Mouse (Mus musculus) heart, embryonic 16.5 days (tissue): ENCODE data around the gene Olfr464. TPM values are rescaled to one million over a fixed set of nuclear protein-coding genes. Genes with fewer than 3 reads are reported as not detected.

ENCODE experiments used
- ATAC-seq: fragments of 200-750 bp; cut with Nextera tagmentation; replicated peaks from 2 replicates; pipeline ENCODE4 v1.8.0; 2017; ENCODE audit warnings: moderate number of reproducible peaks; ENCODE audit not compliant: insufficient read depth, low FRiP score; ENCODE audit errors: extremely low read depth
- H3K27ac ChIP-seq: fragments of 300-500 bp; sonication (generic); 2 replicates; pipeline ENCODE4 v1.5.1; 2014; ENCODE audit warnings: mild to moderate bottlenecking, low read length, control low read depth, moderate library complexity
- H3K27me3 ChIP-seq: fragments of 300-500 bp; sonication (generic); 2 replicates; pipeline ENCODE4 v1.6.1; 2014; ENCODE audit warnings: low read length, mixed read lengths; ENCODE audit not compliant: control insufficient read depth, insufficient read depth
- H3K36me3 ChIP-seq: fragments of 300-500 bp; sonication (generic); 2 replicates; pipeline ENCODE4 v1.6.1; 2014; ENCODE audit not compliant: control insufficient read depth, insufficient read depth
- H3K4me1 ChIP-seq: fragments of 300-500 bp; sonication (generic); 2 replicates; pipeline ENCODE4 v1.6.1; 2014; ENCODE audit warnings: low read length, mixed read lengths; ENCODE audit not compliant: control insufficient read depth, insufficient read depth
- H3K4me2 ChIP-seq: fragments of 300-500 bp; sonication (generic); 2 replicates; pipeline ENCODE4 v1.6.1; 2014; ENCODE audit warnings: low read depth, mild to moderate bottlenecking, control low read depth, low read length
- H3K4me3 ChIP-seq: fragments of 300-500 bp; sonication (generic); 2 replicates; pipeline ENCODE4 v1.5.1; 2014; ENCODE audit warnings: mild to moderate bottlenecking, control low read depth, low read length
- H3K9ac ChIP-seq: fragments of 300-500 bp; sonication (generic); 2 replicates; pipeline ENCODE4 v1.6.1; 2014; ENCODE audit warnings: low read length, control low read depth
- H3K9me3 ChIP-seq: fragments of 300-500 bp; sonication (generic); replicated peaks from 2 replicates; pipeline ENCODE4 v1.6.1; 2016; ENCODE audit warnings: low read length; ENCODE audit not compliant: control insufficient read depth
- WGBS: fragments of 180-500 bp; shearing (Covaris S2); extraction: QIAGEN DNeasy Blood & Tissue Kit; methylation state at CpG from one replicate; pipeline ENCODE4 v1.1.7; 2014; 5-methylcytosine and 5-hydroxymethylcytosine counted together
- polyA plus RNA-seq: library from polyadenylated mRNA; unstranded; fragments of >200 nt; fragmentation: Nextera tagmentation; extraction: Ambion mirVana; gene quantifications from 2 replicates; pipeline ENCODE4 v1.2.1, GENCODE M21; 2015

Olfr464 gene
- polyA plus RNA-seq, 1 experiment from 2014 or later, result not detected

DNA sequence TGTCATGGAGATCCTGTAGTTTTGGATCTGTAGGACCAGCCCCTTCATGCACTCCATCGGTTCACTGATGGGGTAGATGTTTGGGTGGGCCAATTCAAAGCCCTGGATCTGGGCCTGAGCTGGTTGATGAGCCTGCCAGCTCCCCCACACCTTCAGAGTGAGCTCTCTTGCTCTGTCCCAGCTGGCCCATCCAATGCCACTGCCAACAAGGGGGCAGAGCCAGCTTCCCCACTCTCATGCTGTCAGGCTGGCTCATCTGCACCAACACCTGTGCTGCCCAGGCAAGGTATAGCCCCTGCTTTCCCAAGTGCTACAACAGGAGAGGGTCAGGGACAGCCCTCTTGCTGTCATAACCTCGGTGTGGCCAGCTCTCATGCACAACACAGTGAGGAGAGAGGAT, 13.0 kb upstream of the Olfr464 start:
- no peak overlapping the region for H3K4me3 ChIP-seq
- H3K4me2 ChIP-seq, result no peak overlapping the region
- no peaks in the 10 kb centered on the region for H3K4me1 ChIP-seq
- H3K36me3 ChIP-seq, result no peaks in the 10 kb centered on the region
- H3K27ac ChIP-seq, result no peak overlapping the region
- no peak overlapping the region for H3K9ac ChIP-seq
- no peaks in the 10 kb centered on the region for H3K9me3 ChIP-seq
- ATAC-seq, result no peak
- 63% methylated on average over 2 of the region's 2 CpGs for WGBS
- H3K27me3 ChIP-seq, result no peaks in the 10 kb centered on the region

DNA sequence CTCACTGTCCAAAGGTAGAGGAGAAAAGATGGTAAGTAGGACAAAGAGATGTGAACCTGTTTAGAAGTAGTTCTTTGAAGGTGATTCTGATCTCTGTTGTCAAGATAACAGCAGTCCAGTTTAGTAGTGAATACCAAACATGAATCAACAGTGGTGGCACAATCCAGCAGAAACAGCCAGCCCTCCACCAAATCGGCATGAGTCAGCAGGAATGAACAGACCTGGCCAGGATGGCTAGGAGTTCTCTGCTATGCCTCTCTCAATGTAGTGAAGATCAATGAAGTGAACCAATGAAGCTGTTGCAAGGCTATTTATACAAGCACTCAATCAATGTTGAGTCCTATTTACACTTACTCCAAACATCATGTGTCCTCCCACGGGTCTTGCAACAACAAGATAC, 9.6 kb upstream of the Olfr464 start:
- no peaks in the 10 kb centered on the region for H3K4me1 ChIP-seq
- no peaks in the 10 kb centered on the region for H3K36me3 ChIP-seq
- H3K27me3 ChIP-seq, result no peaks in the 10 kb centered on the region
- no peak for ATAC-seq
- no peak overlapping the region for H3K4me3 ChIP-seq
- H3K9ac ChIP-seq, result no peak overlapping the region
- 86% methylated on average over 2 of the region's 2 CpGs for WGBS
- H3K27ac ChIP-seq, result no peak overlapping the region
- no peak overlapping the region for H3K4me2 ChIP-seq
- H3K9me3 ChIP-seq, result no peaks in the 10 kb centered on the region

DNA sequence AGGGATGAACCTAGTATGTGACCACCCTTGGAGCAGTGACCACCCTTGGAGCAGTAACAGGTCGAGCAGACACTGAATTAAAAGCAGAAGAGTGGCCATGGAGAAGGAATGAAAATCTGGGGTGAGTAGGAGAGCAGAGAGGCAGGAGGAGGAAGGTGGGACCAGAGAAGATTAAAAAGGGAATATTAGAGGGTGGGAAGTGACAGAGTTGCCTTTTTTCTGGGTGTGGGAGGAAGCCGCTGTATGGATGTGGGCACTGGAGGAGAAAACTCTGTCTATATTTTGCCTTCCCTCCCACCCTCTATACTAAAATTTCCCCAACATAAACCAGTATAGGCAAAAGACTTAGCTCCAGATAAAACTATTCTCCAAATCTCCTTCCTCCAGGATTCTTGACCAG, 466 bp downstream of the Olfr464 start:
- Histone ChIP-seq H3K36me3 (no peaks in the 10 kb centered on the region), H3K4me2 (no peak overlapping the region), H3K4me1 (no peaks in the 10 kb centered on the region), H3K9me3 (no peaks in the 10 kb centered on the region), H3K9ac (no peak overlapping the region), H3K4me3 (no peak overlapping the region), H3K27me3 (no peaks in the 10 kb centered on the region; the same call in 1 of the 2 replicates), H3K27ac (no peak overlapping the region)
- no peak for ATAC-seq
- 68% methylated on average over 2 of the region's 2 CpGs for WGBS

DNA sequence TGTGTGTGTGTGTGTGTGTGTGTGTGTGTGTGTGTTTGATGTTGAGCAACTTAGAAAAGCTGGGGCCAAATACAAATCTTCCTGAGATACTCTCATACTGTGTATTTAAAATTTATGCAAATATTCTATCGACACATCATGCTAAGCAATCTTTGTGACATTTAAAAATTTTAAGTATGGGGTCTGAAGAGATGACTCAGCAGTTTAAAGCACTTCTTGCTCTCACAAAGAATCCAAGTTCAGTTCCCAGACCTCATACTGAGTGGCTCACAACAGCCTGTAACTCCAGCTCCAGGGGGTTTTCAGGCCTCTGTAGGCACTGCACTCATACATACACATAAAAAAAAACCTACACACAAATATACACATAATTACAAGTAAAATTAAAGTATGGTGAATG, 4.8 kb downstream of the Olfr464 start:
- no peak for ATAC-seq
- Histone ChIP-seq H3K9ac (no peak overlapping the region), H3K4me1 (no peaks in the 10 kb centered on the region), H3K4me2 (no peak overlapping the region), H3K4me3 (no peak overlapping the region), H3K9me3 (no peaks in the 10 kb centered on the region), H3K27me3 (no peaks in the 10 kb centered on the region; the same call in 1 of the 2 replicates), H3K27ac (no peak overlapping the region), H3K36me3 (no peaks in the 10 kb centered on the region)
- 71% methylated on average over 1 of the region's 1 CpGs for WGBS

DNA sequence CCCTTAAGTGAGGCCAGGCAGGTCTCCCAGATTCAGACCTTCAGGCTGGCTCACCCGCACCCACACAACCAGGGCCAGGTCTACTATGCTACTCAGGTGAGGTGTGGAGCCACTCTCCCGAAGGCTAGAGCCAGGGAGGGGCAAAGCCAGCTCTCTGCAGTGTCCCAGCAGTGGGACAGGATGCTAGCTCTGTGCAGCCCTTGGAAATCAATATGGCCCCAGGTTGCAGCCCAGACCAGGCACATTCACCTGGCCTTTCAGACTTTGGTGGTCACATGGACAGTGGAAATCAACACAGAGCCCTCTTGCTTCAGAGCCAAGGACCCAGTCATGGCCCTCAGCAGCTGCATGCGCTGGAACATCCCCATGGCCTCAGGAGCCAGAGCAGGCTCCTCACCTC, 16.4 kb downstream of the Olfr464 start:
- H3K27me3 ChIP-seq, result no peaks in the 10 kb centered on the region
- H3K9ac ChIP-seq, result no peak overlapping the region
- 68% methylated on average over 3 of the region's 3 CpGs for WGBS
- H3K9me3 ChIP-seq, result no peaks in the 10 kb centered on the region
- ATAC-seq, result no peak
- H3K4me1 ChIP-seq, result no peaks in the 10 kb centered on the region
- no peak overlapping the region for H3K4me3 ChIP-seq
- no peak overlapping the region for H3K27ac ChIP-seq
- H3K4me2 ChIP-seq, result no peak overlapping the region
- no peaks in the 10 kb centered on the region for H3K36me3 ChIP-seq

DNA sequence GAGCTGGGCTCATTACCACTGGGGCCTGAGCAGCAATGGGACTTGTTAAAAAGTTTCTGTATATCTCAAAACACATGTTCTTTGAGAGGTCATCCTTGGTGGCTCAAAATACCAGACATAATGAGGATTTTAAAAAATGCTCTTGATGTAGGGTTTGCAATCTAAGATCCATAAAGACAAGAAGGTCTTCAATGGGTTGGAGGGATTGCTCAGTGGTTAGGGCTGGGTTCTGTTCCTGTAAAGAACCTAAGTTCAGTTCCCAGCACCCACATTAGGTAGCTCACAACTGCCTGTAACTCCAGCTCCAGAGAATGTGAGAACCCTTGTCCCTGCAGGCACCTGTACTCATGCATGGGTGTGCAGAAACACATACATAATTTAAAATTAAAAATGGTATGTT, 23.5 kb downstream of the Olfr464 start, which contains the start of gene Olfr463:
Olfr463 (minus strand) TSS at position 101 of the 400 bp plus-strand sequence.
- Histone ChIP-seq H3K9me3 (no peaks in the 10 kb centered on the region), H3K27me3 (no peaks in the 10 kb centered on the region), H3K27ac (no peak within 1 kb of the TSS), H3K4me3 (no peak within 1 kb of the TSS), H3K36me3 (no peaks in the 10 kb centered on the region), H3K4me2 (no peak within 1 kb of the TSS), H3K9ac (no peak within 1 kb of the TSS), H3K4me1 (no peaks in the 10 kb centered on the region)
- ATAC-seq, result no peak

DNA sequence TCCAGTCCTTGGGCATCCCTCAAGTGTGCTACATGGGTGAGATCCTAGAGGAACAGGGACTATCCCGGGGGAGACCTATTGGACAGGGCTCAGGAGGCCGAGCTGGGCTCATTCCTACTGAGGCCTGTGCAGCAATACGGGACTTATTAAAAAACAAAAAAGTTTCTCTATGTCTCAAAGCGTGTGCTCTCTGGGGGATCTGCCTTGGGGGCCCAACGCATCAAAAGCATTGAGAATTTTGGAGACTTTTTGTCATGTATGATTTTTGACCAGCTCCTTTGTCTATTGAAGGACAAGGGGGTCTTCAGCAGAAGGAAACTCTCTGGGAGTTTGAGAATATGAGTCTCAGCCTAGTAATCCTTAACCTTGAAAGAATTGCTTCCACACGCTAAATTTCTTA, 28.6 kb downstream of the Olfr464 start, which contains the start of gene Olfr462:
Olfr462 (minus strand) TSS at position 101 of the 400 bp plus-strand sequence.
- no peaks in the 10 kb centered on the region for H3K27me3 ChIP-seq
- no peak within 1 kb of the TSS for H3K4me2 ChIP-seq
- H3K9me3 ChIP-seq, result no peaks in the 10 kb centered on the region
- WGBS, result 84% methylated on average over 6 of the region's 6 CpGs
- no peaks in the 10 kb centered on the region for H3K4me1 ChIP-seq
- H3K4me3 ChIP-seq, result no peak within 1 kb of the TSS
- no peak within 1 kb of the TSS for H3K9ac ChIP-seq
- no peak within 1 kb of the TSS for H3K27ac ChIP-seq
- no peak for ATAC-seq
- no peaks in the 10 kb centered on the region for H3K36me3 ChIP-seq

DNA sequence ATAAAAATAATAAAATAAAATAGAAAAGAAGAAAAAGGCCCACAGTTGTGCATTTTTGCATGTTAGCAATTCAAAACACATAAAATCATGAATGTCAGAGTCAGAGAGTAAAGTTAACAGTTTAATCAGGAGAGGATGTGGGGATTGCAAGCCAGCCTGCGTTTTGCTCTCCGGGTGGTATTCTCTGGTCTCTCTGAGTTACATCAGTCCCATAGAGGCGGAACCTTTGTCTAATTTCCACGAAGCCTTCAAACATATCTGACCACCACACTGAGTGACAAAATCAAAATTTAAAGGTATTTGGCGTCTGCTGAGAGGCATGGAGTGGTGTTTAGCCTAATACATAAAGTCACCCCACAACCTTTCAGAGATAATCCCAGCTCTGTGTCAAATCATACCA, 35.9 kb downstream of the Olfr464 start:
- WGBS, result 75% methylated on average over 5 of the region's 5 CpGs
- ATAC-seq, result no peak
- H3K27me3 ChIP-seq, result no peaks in the 10 kb centered on the region
- H3K9ac ChIP-seq, result no peak overlapping the region
- H3K4me1 ChIP-seq, result no peaks in the 10 kb centered on the region
- no peaks in the 10 kb centered on the region for H3K36me3 ChIP-seq
- H3K4me2 ChIP-seq, result no peak overlapping the region
- no peak overlapping the region for H3K27ac ChIP-seq
- H3K4me3 ChIP-seq, result no peak overlapping the region
- no peaks in the 10 kb centered on the region for H3K9me3 ChIP-seq

DNA sequence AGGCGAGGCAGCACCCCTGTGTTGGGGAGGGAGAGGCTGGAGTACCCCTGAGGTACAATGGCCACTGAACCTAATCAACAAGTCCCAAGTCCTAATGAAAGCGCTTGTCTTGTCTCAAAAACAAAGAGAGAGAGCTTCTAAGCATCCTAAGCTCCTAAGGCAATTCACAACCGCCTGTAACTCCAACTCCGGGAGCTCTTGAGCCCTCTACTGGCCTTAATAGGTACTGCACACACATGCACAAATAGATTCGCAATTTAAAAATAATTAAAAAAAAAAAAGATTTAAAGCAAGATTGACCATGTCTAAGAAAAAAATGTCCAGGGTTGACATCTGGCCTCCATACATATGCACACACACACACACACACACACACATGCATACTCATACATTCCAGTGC, 37.3 kb downstream of the Olfr464 start:
- no peak overlapping the region for H3K9ac ChIP-seq
- H3K4me2 ChIP-seq, result no peak overlapping the region
- no peak overlapping the region for H3K4me3 ChIP-seq
- no peak overlapping the region for H3K27ac ChIP-seq
- 41% methylated on average over 5 of the region's 5 CpGs for WGBS
- H3K36me3 ChIP-seq, result no peaks in the 10 kb centered on the region
- H3K9me3 ChIP-seq, result no peaks in the 10 kb centered on the region
- no peaks in the 10 kb centered on the region for H3K4me1 ChIP-seq
- no peak for ATAC-seq
- no peaks in the 10 kb centered on the region for H3K27me3 ChIP-seq

DNA sequence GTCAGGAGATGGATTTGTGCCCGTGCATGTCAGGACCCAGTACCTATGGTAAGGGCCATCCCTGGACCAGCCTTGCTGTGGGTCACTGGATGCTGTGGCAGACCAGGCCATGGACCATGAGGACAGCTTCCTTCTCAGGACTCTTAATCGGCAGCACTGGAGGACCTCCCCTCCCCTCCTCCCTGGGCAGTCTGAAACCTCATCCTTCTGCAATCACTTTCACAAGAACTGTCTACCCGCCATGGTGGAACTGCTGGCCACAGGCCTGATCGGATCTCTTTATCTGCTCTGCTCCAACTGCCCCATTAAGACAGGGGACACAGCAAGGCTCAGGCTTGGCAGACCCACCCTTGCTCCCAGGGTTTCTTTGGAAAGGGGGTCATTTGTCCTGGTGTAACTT, 39.1 kb downstream of the Olfr464 start:
- ATAC-seq, result no peak
- H3K4me1 ChIP-seq, result no peaks in the 10 kb centered on the region
- H3K9me3 ChIP-seq, result no peaks in the 10 kb centered on the region
- no peak overlapping the region for H3K9ac ChIP-seq
- H3K36me3 ChIP-seq, result no peaks in the 10 kb centered on the region
- 60% methylated on average over 4 of the region's 4 CpGs for WGBS
- no peaks in the 10 kb centered on the region for H3K27me3 ChIP-seq
- H3K4me3 ChIP-seq, result no peak overlapping the region
- H3K27ac ChIP-seq, result no peak overlapping the region
- no peak overlapping the region for H3K4me2 ChIP-seq
